In the genomic region with DNA sequence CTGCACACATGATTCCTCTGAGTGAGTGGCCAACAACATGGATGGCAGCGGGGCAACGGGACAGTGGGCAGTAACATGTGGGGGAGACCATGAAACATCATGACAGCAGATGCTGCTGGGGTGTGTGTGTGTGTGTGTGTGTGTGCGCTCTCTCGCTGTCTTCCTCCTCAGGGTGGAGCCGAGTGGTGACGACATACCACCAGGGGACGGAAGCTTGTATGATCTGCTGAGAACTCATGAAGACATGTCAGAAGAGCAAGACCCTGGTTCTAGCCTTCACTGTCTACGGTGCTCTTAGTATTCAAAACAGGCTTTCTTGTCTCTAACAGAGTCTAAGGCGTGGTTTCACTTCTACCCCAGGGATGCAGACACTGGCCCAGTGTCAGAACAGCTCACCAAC, we compare ENCODE assay signal across 13 mouse cellular contexts.
DNase-seq lines count a peak whose midpoint lies in the region.
"Had no signal": no experiment of that assay in that cellular context is flagged by ENCODE, and none has a peak within 500 bp of the region (broad histone marks: within the 10 kb centered on the region; RNA-seq: fewer than 3 reads in every experiment).

No protein-coding gene starts in this region.

- peaks cover 10% of the 10 kb centered on the region for H3K36me3 ChIP-seq in heart, embryonic 10.5 days
- H3K36me3 ChIP-seq in splenic B cell, adult 2 months (ENCODE audit: control insufficient read depth, insufficient read depth, low read length, poor library complexity, severe bottlenecking) = peaks cover 4% of the 10 kb centered on the region; the same call in 1 of the 2 replicates
- peaks cover 21% of the 10 kb centered on the region for H3K36me3 ChIP-seq in embryonic facial prominence, embryonic 10.5 days (replicated peaks)

- H3K27ac ChIP-seq in heart, embryonic 10.5 days = no peak overlapping the region
- H3K27ac ChIP-seq in brown adipose tissue, adult 24 weeks (replicated peaks; ENCODE audit: low read depth, low read length) = peak overlapping the region; percentile 67
- H3K27ac ChIP-seq in embryonic facial prominence, embryonic 10.5 days (replicated peaks) = no peak overlapping the region; the same call in 1 of the 2 replicates
- H3K27ac ChIP-seq: embryonic facial prominence, embryonic 15.5 days; hindbrain, embryonic 14.5 days; neural tube, embryonic 12.5 days had no signal

- WGBS in heart, embryonic 10.5 days = 92% methylated on average over 9 of the region's 9 CpGs
- WGBS in embryonic facial prominence, embryonic 10.5 days = 95% methylated on average over 9 of the region's 9 CpGs

- no peaks in the 10 kb centered on the region for H3K9me3 ChIP-seq in heart, embryonic 10.5 days
- no peaks in the 10 kb centered on the region for H3K9me3 ChIP-seq in embryonic facial prominence, embryonic 10.5 days
- H3K9me3 ChIP-seq: embryonic facial prominence, embryonic 15.5 days; neural tube, embryonic 12.5 days had no signal

- no peak overlapping the region for H3K4me3 ChIP-seq in heart, embryonic 10.5 days
- peak overlapping the region; percentile 40 for H3K4me3 ChIP-seq in brown adipose tissue, adult 24 weeks (ENCODE audit: insufficient read depth, low read depth, low read length)
- no peak overlapping the region for H3K4me3 ChIP-seq in embryonic facial prominence, embryonic 10.5 days
- H3K4me3 ChIP-seq: embryonic facial prominence, embryonic 15.5 days; neural tube, embryonic 12.5 days had no signal

- peaks cover 45% of the 10 kb centered on the region for H3K4me1 ChIP-seq in heart, embryonic 10.5 days
- no peaks in the 10 kb centered on the region for H3K4me1 ChIP-seq in brown adipose tissue, adult 24 weeks (ENCODE audit: control insufficient read depth, insufficient read depth, insufficient read length, low read length)
- H3K4me1 ChIP-seq in embryonic facial prominence, embryonic 10.5 days = peaks cover 27% of the 10 kb centered on the region

- no peaks in the 10 kb centered on the region for H3K27me3 ChIP-seq in heart, embryonic 10.5 days (ENCODE audit: insufficient read depth, poor library complexity, severe bottlenecking)
- H3K27me3 ChIP-seq in splenic B cell, adult 2 months (ENCODE audit: control insufficient read depth, insufficient read depth, low read length, poor library complexity, severe bottlenecking) = no peaks in the 10 kb centered on the region
- no peaks in the 10 kb centered on the region for H3K27me3 ChIP-seq in embryonic facial prominence, embryonic 10.5 days (replicated peaks; ENCODE audit: low read depth, poor library complexity, severe bottlenecking)
- H3K27me3 ChIP-seq: embryonic facial prominence, embryonic 15.5 days; neural tube, embryonic 12.5 days had no signal

- DNase-seq in heart, adult 11 months = peak; percentile 93
- DNase-seq in heart, embryonic 10.5 days (ENCODE audit: low spot score) = no peak
- peak; percentile 55 to 60 for DNase-seq in lung, postnatal 4 days
- peak; percentile 84 for DNase-seq in splenic B cell, adult 2 months (ENCODE audit: low read depth, low spot score)
- no peak for DNase-seq in frontal cortex, adult 2 months (ENCODE audit: extremely low spot score in 1 of 2, low spot score in 1 of 2)
- no peak for DNase-seq in embryonic facial prominence, embryonic 10.5 days (ENCODE audit: low spot score)
- DNase-seq in ovary, adult 18-20 months (ENCODE audit: low spot score) = no peak
- DNase-seq: gastrocnemius, postnatal 14 days; lung, embryonic 14.5 days had no signal

Comparison
In these comparisons a context has a peak if more than half of its experiments do, and no peak if none do; other contexts are left out.
1. DNase-seq: peak in heart, adult 11 months (single experiment), lung, postnatal 4 days (2 of 2) and splenic B cell, adult 2 months (single experiment); none in heart, embryonic 10.5 days (single experiment), frontal cortex, adult 2 months (0 of 2), embryonic facial prominence, embryonic 10.5 days (single experiment) and ovary, adult 18-20 months (single experiment).